Mouse (Mus musculus): ENCODE measurements at regions not wholly inside any gene's neighbourhood (a gene's known extent, or its start where the extent isn't known, plus 50 kb on each side); places are given as distances from the start of the nearest gene placed in this dataset.

GRCm38 (mm10) chr1:98268853-98269252 is 152.1 kb upstream of the Slco6d1 start:
- DNase-seq, result no peak

- no peak for DNase-seq
Observed at GRCm38 (mm10) chr1:98270212-98270611, 150.7 kb upstream of the Slco6d1 start.

GRCm38 (mm10) chr1:98273966-98274616 is 146.8 kb upstream of the Slco6d1 start:
- no peak for DNase-seq

- no peak for DNase-seq
Observed at GRCm38 (mm10) chr1:98275524-98275923, 145.4 kb upstream of the Slco6d1 start.

GRCm38 (mm10) chr1:98279446-98280048 is 141.4 kb upstream of the Slco6d1 start:
- DNase-seq, result no peak

- no peak for DNase-seq
Observed at GRCm38 (mm10) chr1:98280263-98281052, 140.5 kb upstream of the Slco6d1 start.

DNA sequence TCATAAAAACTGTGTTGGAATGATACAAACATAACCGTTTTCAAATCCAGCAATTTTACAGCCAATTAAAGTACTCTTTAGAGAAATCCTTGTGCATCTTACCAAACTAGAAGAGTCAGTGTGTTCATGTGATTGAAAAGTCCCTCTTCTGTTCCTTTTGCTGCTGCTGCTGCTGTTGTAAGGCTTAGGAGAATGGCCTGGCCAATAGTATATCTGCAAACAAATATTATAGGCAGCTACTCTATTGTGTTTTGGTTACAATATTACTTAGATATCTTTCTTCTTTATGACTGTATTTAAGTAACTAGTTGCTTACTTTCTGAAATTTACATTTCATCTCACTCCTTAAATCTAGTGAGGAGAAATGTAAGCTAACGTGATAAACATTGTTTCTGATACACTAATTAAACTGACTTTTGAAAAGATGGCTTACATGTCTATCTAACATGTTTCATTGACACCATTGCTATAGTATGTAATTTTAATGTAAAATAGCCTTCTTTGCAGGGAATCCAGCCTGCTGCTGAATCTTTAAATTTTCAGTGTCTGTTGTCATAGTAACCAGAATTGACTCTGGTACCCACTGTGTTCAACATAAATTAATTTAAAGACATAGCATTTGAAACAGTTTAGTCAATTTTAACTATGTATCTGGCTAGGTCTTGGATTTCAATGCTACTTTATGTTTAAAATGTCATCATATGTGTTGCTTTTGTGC is 139.7 kb upstream of the Slco6d1 start:
- DNase-seq, result no peak

DNA sequence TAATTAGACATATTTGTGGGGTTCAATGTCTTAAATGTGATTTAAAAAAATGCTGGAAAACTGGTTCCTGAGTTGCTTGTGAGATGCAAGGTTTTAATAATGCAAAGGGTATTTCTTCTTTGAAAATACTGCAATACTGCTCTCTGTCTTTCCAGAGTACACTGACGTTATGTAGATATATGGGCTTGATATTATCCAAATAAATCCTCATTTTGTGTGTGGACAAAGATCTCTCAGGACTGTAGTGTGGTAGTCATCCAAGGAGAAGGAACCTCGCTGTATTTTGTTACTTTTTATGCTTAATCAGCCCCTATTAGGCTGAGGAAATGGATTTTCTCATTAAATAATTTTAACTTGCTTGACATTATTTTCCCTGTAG is 139.2 kb upstream of the Slco6d1 start:
- DNase-seq, result no peak

DNA sequence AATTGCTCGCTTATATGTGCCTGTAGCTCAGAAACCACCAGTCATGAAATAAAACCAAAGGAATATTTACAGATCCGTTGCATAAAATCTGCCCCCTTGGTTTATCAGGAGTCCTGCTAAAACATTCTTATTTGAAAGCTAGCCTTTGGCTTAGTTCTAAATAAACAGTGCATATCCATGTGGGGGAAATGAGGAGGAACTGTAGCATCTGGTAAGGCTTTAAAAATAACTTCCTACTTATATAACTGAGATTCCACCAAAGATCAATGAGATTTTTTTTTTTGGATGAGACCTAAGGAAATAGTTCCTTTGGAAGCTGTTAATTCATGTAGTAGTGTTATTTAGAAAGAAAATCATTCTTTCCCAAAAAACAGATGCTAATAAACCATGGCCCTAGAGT is 117.8 kb upstream of the Slco6d1 start:
- no peak for DNase-seq

DNA sequence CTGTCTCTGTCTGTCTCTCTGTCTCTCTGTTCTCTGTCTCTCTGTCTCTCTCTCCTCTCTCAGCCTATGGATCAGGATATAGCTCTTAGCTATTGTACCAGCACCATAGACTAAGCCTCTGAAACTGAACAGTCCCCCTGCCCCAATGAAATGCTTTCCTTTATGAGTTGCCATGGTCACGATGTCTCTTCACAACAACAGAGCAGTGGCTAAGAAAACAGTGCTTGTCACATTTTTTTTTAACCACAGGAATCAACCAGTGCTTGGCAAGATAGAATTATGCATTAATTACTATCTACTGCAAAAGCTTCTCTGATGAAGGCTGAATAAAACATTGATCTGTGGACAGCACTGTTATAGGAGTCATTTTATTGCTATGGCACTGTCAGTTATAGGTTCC is 114.6 kb upstream of the Slco6d1 start:
- DNase-seq, result no peak

GRCm38 (mm10) chr1:98307519-98307918 is 113.4 kb upstream of the Slco6d1 start:
- no peak for DNase-seq

DNA sequence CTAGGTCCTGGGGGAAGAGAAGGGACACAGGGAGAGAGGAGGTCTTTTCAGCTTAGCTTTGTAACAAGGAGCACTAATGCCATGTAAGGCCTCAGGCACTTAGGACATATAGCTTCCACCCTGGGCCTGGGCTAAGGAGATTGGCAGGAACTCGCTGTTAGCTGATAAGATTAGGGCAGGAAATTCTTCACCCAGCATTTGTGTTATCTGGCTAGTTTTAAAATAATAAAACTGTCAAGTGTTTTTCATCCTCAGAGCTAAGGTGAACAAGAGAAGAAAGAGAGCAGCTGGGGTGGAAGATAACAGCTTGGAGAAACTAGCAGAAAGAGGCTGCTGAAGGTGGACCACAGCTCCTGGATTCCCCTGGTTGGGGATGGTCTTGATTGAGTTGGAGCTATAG is 111.0 kb upstream of the Slco6d1 start:
- DNase-seq, result no peak

- peak; percentile 48 for DNase-seq
Observed at GRCm38 (mm10) chr1:98350095-98350549, 70.8 kb upstream of the Slco6d1 start.

DNA sequence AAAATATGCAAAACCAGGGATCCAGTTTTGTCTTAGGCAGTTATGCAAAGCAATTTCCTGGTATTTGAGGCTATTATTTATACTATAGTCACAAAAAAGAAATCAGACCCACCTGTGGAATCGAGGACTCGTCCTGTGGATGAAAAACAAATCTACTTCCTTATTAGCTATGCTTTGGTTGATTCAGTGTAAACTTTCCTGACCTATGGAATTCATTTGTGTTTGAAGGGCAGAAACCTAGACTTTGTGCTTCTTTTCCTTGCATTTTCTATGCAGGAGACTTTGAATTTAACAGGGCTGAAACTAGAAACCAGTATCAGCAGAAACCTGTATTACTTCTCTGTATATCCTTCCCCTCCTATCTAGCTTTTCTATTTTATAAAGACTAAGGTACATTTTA is 70.2 kb upstream of the Slco6d1 start:
- no peak for DNase-seq

- DNase-seq, result no peak
Observed at GRCm38 (mm10) chr1:98351530-98351929, 69.4 kb upstream of the Slco6d1 start.

All from cerebellum, adult 9-10 months (tissue).